Mouse (Mus musculus) lung, adult 2 months (tissue): Measurements from ENCODE around the gene Hoxb1.
A peak's percentile ranks its signal among the peaks of the same experiment; 100 is the strongest.

Experiments used
- CTCF ChIP-seq: fragments of 200-500 bp; IDR thresholded peaks from 2 replicates; pipeline ENCODE4 v1.5.1; 2011; ENCODE audit warnings: mild to moderate bottlenecking, low read length, control low read depth; ENCODE audit not compliant: insufficient read depth
- POLR2A ChIP-seq: fragments of 200-500 bp; IDR thresholded peaks from 2 replicates; pipeline ENCODE4 v1.6.1; 2011; ENCODE audit warnings: low read depth, mild to moderate bottlenecking, control low read depth, low read length, borderline replicate concordance; ENCODE audit errors: extremely low read depth

DNA sequence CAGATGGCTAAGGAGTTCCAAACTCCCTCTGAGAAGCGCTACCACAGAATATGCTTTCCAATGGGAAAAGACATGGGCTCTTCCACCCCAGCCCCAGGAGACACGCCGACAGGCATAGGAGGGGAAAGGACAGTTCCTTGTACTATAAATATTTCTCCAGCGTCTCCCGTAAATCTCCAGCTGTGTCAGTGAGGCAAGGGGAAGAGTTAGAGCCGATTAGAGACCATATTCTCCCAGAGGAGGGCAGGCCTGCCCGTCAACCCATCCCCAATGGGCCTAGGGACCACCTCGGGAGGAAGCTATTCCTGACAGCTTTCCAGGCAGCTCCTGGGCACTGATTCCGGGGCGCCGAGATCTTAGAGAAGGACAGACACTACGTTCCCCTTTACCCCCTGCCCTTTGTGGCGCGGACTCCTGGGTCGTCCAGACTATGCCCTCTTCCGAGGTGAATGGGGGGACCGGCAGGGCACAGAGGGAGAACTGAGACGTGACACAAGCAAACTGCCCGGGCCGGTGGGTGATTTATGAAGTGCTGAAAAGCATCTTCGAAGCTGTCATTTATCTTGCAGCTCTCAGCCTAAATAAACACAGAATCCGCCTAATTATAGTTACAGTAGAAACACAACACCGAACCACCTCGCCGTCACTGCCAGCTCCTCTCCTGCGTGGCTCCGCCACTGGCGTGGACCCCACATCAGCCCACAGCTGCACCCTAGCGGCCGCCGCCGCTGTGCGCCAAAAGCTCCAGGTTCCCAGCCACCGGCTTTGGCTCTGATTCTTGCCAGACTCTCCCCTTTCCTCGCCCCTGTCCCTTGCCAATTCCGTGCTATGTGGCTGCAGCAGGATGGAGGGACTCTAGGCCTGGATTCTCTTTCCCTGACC lies 41.9 kb downstream of the Hoxb1 start:
- TF ChIP-seq CTCF, result peak; percentile 62
- TF ChIP-seq POLR2A, result no peak
